Mouse (Mus musculus): ENCODE measurements at regions not wholly inside any gene's neighbourhood (a gene's known extent, or its start where the extent isn't known, plus 50 kb on each side); places are given as distances from the start of the nearest gene placed in this dataset.

- no peak for TF ChIP-seq CTCF (IDR thresholded peaks at IDR 0.05; ENCODE audit: low read depth)
- ATAC-seq: no peak
- Histone ChIP-seq H3K9ac (ENCODE audit: low read depth, low read length) (no peak overlapping the region), H3K4me3 (ENCODE audit: low read depth, low read length) (no peak overlapping the region), H3K36me3 (ENCODE audit: control insufficient read depth, insufficient read depth) (no peaks in the 10 kb centered on the region), H3K4me2 (replicated peaks; ENCODE audit: low read depth) (no peak overlapping the region), H3K9me3 (ENCODE audit: control insufficient read depth) (no peaks in the 10 kb centered on the region), H3K4me1 (replicated peaks; ENCODE audit: control insufficient read depth, insufficient read depth, low read length) (no peaks in the 10 kb centered on the region), H3K27ac (ENCODE audit: low read depth, low read length) (no peak overlapping the region), H3K27me3 (replicated peaks; ENCODE audit: control insufficient read depth, insufficient read depth, low read length) (no peaks in the 10 kb centered on the region)
- 89% methylated on average over 4 of the region's 4 CpGs for WGBS
These were observed 184.4 kb upstream of the Ccn2 start for GRCm38 (mm10) chr10:24410885-24411284.

- no peaks in the 10 kb centered on the region for H3K9me3 ChIP-seq (ENCODE audit: control insufficient read depth)
These were observed 172.6 kb upstream of the Ccn2 start for GRCm38 (mm10) chr10:24422498-24423160.

GRCm38 (mm10) chr10:24433737-24434367 is 161.4 kb upstream of the Ccn2 start:
- H3K36me3 ChIP-seq (ENCODE audit: control insufficient read depth, insufficient read depth): no peaks in the 10 kb centered on the region
- H3K27ac ChIP-seq (ENCODE audit: low read depth, low read length): no peak overlapping the region
- no peak overlapping the region for H3K4me2 ChIP-seq (replicated peaks; ENCODE audit: low read depth)
- ATAC-seq: no peak
- no peak overlapping the region for H3K4me3 ChIP-seq (ENCODE audit: low read depth, low read length)
- H3K27me3 ChIP-seq (replicated peaks; ENCODE audit: control insufficient read depth, insufficient read depth, low read length): no peaks in the 10 kb centered on the region
- no peak for TF ChIP-seq CTCF (IDR thresholded peaks at IDR 0.05; ENCODE audit: low read depth)
- no peaks in the 10 kb centered on the region for H3K9me3 ChIP-seq (ENCODE audit: control insufficient read depth)
- H3K4me1 ChIP-seq (replicated peaks; ENCODE audit: control insufficient read depth, insufficient read depth, low read length): no peaks in the 10 kb centered on the region
- H3K9ac ChIP-seq (ENCODE audit: low read depth, low read length): no peak overlapping the region

More at GRCm38 (mm10) chr10:24422498-24423160, 172.6 kb upstream of the Ccn2 start:
- H3K36me3 ChIP-seq (ENCODE audit: control insufficient read depth, insufficient read depth): no peaks in the 10 kb centered on the region
- no peaks in the 10 kb centered on the region; the same call in 1 of the 2 replicates for H3K4me1 ChIP-seq (replicated peaks; ENCODE audit: control insufficient read depth, insufficient read depth, low read length)
- H3K27me3 ChIP-seq (replicated peaks; ENCODE audit: control insufficient read depth, insufficient read depth, low read length): no peaks in the 10 kb centered on the region
- no peak overlapping the region for H3K27ac ChIP-seq (ENCODE audit: low read depth, low read length)
- H3K4me3 ChIP-seq (ENCODE audit: low read depth, low read length): no peak overlapping the region
- WGBS: 64% methylated on average over 4 of the region's 4 CpGs
- H3K4me2 ChIP-seq (replicated peaks; ENCODE audit: low read depth): no peak overlapping the region
- no peak for ATAC-seq
- no peak for TF ChIP-seq CTCF (IDR thresholded peaks at IDR 0.05; ENCODE audit: low read depth)
- no peak overlapping the region for H3K9ac ChIP-seq (ENCODE audit: low read depth, low read length)

DNA sequence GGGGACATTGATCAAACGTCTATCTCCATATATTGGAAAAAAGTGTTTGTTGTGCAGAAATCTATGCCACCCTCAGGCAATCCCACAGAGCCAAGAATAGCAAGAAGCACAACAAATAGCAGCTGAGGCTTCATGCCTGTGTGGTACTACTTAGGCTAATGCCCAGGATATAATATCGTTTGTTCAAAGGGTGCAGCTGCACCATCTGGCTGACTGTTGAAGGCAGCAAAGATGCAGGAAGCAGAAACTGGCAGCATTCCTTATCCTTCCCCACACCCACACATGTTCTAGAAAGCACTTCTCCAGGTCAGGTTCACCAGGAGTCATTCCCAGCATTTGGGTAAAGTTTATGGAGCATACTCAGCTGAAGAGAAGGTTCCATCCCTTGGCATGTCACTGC is 158.1 kb upstream of the Ccn2 start:
- no peak for TF ChIP-seq CTCF (IDR thresholded peaks at IDR 0.05; ENCODE audit: low read depth)
- 50% methylated on average over 2 of the region's 2 CpGs for WGBS
- Histone ChIP-seq H3K4me1 (replicated peaks; ENCODE audit: control insufficient read depth, insufficient read depth, low read length) (no peaks in the 10 kb centered on the region), H3K4me3 (ENCODE audit: low read depth, low read length) (no peak overlapping the region), H3K4me2 (replicated peaks; ENCODE audit: low read depth) (no peak overlapping the region), H3K27me3 (replicated peaks; ENCODE audit: control insufficient read depth, insufficient read depth, low read length) (no peaks in the 10 kb centered on the region), H3K36me3 (ENCODE audit: control insufficient read depth, insufficient read depth) (no peaks in the 10 kb centered on the region), H3K9ac (ENCODE audit: low read depth, low read length) (no peak overlapping the region), H3K27ac (ENCODE audit: low read depth, low read length) (no peak overlapping the region), H3K9me3 (ENCODE audit: control insufficient read depth) (no peaks in the 10 kb centered on the region)
- no peak for ATAC-seq

GRCm38 (mm10) chr10:24444572-24444971 is 150.7 kb upstream of the Ccn2 start:
- Histone ChIP-seq H3K9me3 (ENCODE audit: control insufficient read depth) (no peaks in the 10 kb centered on the region), H3K9ac (ENCODE audit: low read depth, low read length) (no peak overlapping the region), H3K36me3 (ENCODE audit: control insufficient read depth, insufficient read depth) (no peaks in the 10 kb centered on the region), H3K27ac (ENCODE audit: low read depth, low read length) (no peak overlapping the region), H3K4me2 (replicated peaks; ENCODE audit: low read depth) (no peak overlapping the region), H3K4me3 (ENCODE audit: low read depth, low read length) (no peak overlapping the region), H3K4me1 (replicated peaks; ENCODE audit: control insufficient read depth, insufficient read depth, low read length) (no peaks in the 10 kb centered on the region), H3K27me3 (replicated peaks; ENCODE audit: control insufficient read depth, insufficient read depth, low read length) (no peaks in the 10 kb centered on the region)
- WGBS: 66% methylated on average over 1 of the region's 1 CpGs
- no peak for ATAC-seq
- TF ChIP-seq CTCF (IDR thresholded peaks at IDR 0.05; ENCODE audit: low read depth): no peak

GRCm38 (mm10) chr10:24445036-24445435 is 150.2 kb upstream of the Ccn2 start:
- no peaks in the 10 kb centered on the region for H3K36me3 ChIP-seq (ENCODE audit: control insufficient read depth, insufficient read depth)
- WGBS: 58% methylated on average over 6 of the region's 6 CpGs
- no peaks in the 10 kb centered on the region for H3K27me3 ChIP-seq (replicated peaks; ENCODE audit: control insufficient read depth, insufficient read depth, low read length)
- no peak overlapping the region for H3K27ac ChIP-seq (ENCODE audit: low read depth, low read length)
- no peak for TF ChIP-seq CTCF (IDR thresholded peaks at IDR 0.05; ENCODE audit: low read depth)
- no peaks in the 10 kb centered on the region for H3K9me3 ChIP-seq (ENCODE audit: control insufficient read depth)
- no peak overlapping the region for H3K4me2 ChIP-seq (replicated peaks; ENCODE audit: low read depth)
- no peak for ATAC-seq
- H3K9ac ChIP-seq (ENCODE audit: low read depth, low read length): no peak overlapping the region
- H3K4me3 ChIP-seq (ENCODE audit: low read depth, low read length): no peak overlapping the region
- no peaks in the 10 kb centered on the region for H3K4me1 ChIP-seq (replicated peaks; ENCODE audit: control insufficient read depth, insufficient read depth, low read length)
